Mouse (Mus musculus) lung, adult 2 months (tissue): ENCODE data around the gene Atg10.

ENCODE experiments used
- CTCF ChIP-seq: fragments of 200-500 bp; IDR thresholded peaks from 2 replicates; pipeline ENCODE4 v1.5.1; 2011; ENCODE audit warnings: mild to moderate bottlenecking, low read length, control low read depth; ENCODE audit not compliant: insufficient read depth
- POLR2A ChIP-seq: fragments of 200-500 bp; IDR thresholded peaks from 2 replicates; pipeline ENCODE4 v1.6.1; 2011; ENCODE audit warnings: low read depth, mild to moderate bottlenecking, control low read depth, low read length, borderline replicate concordance; ENCODE audit errors: extremely low read depth

DNA sequence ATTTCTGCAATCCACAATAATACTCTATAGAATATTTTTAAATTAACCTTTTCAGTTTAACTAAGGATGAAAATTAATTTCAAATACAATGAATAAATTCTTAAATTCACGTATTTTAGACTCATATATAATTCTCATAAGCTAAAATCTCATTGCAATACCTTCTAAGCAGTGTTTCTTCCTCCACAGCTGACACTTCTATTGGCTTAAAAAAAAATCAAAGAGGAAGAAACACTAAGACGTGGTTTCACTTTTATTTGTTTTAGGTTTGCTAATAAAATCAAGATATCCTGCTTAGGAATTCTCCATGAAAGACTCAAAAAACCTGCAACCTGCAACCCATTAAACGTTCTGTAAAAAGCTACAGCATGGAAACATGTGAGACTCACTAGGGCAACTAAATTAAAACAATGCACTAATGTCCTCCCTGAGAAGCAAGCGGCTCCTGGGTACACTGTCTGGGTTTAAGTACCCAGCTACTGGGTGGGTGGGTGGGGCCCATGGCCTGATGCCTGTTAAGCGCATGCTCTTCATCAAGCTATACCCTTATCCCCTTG is 90.4 kb downstream of the Atg10 start:
- TF ChIP-seq POLR2A (no peak), CTCF (no peak)
